Mouse (Mus musculus) right cerebral cortex, adult 2 months (tissue): ENCODE data around the gene Slc18b1.
"Not testable (repeated sequence)": the region's sequence is repeated elsewhere in the genome, so short reads cannot be mapped to it uniquely, and the experiment has no call there.

ENCODE experiments used
- DNase-seq, 2 experiments: peaks; one replicate each; pipeline ENCODE4 v3.0.0; 2021 to 2022; ENCODE audit warnings: low spot score in 2 of 2

Gene Slc18b1

GRCm38 (mm10) chr10:23796551-23797503 is at the start of gene Slc18b1:
Gene Slc18b1 (plus strand): TSS chr10:23796986.
- peak; percentile 38 to 57 for DNase-seq

GRCm38 (mm10) chr10:23754166-23754565 is 42.6 kb upstream of the Slc18b1 start:
- peak in 1 of 2 experiments; percentile 6 for DNase-seq

- no peak for DNase-seq
These were observed 19.4 kb upstream of the Slc18b1 start for GRCm38 (mm10) chr10:23777288-23777945.

GRCm38 (mm10) chr10:23780539-23781275 is 16.1 kb upstream of the Slc18b1 start:
- no peak for DNase-seq

GRCm38 (mm10) chr10:23781760-23782735 is 14.7 kb upstream of the Slc18b1 start:
- no peak for DNase-seq

- DNase-seq: no peak
These were observed 13.8 kb upstream of the Slc18b1 start for GRCm38 (mm10) chr10:23782855-23783492.

GRCm38 (mm10) chr10:23783493-23783884 is 13.3 kb upstream of the Slc18b1 start:
- no peak for DNase-seq

- no peak for DNase-seq
These were observed 12.7 kb upstream of the Slc18b1 start for GRCm38 (mm10) chr10:23784121-23784520.

- not testable (repeated sequence) for DNase-seq
These were observed 11.2 kb upstream of the Slc18b1 start for GRCm38 (mm10) chr10:23785599-23785998.

- DNase-seq: no peak
These were observed 10.7 kb upstream of the Slc18b1 start for GRCm38 (mm10) chr10:23786040-23786439.

- not testable (repeated sequence) for DNase-seq
These were observed 10.2 kb upstream of the Slc18b1 start for GRCm38 (mm10) chr10:23786631-23787038.

GRCm38 (mm10) chr10:23787062-23787821 is 9.5 kb upstream of the Slc18b1 start, which contains the start of gene Rps12:
Gene Rps12 (minus strand): TSS chr10:23787275.
- DNase-seq: peak; percentile 100

GRCm38 (mm10) chr10:23788056-23788600 is 8.7 kb upstream of the Slc18b1 start:
- DNase-seq: no peak

- DNase-seq: no peak
These were observed 790 bp upstream of the Slc18b1 start for GRCm38 (mm10) chr10:23795871-23796520.

GRCm38 (mm10) chr10:23797606-23798005 is 820 bp downstream of the Slc18b1 start:
- no peak for DNase-seq

GRCm38 (mm10) chr10:23798142-23798541 is 1.4 kb downstream of the Slc18b1 start:
- no peak for DNase-seq

GRCm38 (mm10) chr10:23799933-23800332 is 3.1 kb downstream of the Slc18b1 start:
- no peak for DNase-seq

GRCm38 (mm10) chr10:23802911-23803310 is 6.1 kb downstream of the Slc18b1 start:
- no peak for DNase-seq

- no peak for DNase-seq
These were observed 7.9 kb downstream of the Slc18b1 start for GRCm38 (mm10) chr10:23804665-23805064.
